Mouse (Mus musculus) activated CD4-positive, CD25-positive, alpha-beta regulatory T cell, adult 9 weeks (primary cell): ENCODE data around the gene Zfp358. TPM values are rescaled to one million over a fixed set of nuclear protein-coding genes. Genes with fewer than 3 reads are reported as not detected.

Experiments
- polyA plus RNA-seq: library from polyadenylated mRNA; unstranded; fragments of 100-300 nt; shearing (Covaris generic); gene quantifications from one replicate; pipeline ENCODE4 v1.2.1, GENCODE M21; 2017

Zfp358 gene
- polyA plus RNA-seq, result 3.2 TPM

DNA sequence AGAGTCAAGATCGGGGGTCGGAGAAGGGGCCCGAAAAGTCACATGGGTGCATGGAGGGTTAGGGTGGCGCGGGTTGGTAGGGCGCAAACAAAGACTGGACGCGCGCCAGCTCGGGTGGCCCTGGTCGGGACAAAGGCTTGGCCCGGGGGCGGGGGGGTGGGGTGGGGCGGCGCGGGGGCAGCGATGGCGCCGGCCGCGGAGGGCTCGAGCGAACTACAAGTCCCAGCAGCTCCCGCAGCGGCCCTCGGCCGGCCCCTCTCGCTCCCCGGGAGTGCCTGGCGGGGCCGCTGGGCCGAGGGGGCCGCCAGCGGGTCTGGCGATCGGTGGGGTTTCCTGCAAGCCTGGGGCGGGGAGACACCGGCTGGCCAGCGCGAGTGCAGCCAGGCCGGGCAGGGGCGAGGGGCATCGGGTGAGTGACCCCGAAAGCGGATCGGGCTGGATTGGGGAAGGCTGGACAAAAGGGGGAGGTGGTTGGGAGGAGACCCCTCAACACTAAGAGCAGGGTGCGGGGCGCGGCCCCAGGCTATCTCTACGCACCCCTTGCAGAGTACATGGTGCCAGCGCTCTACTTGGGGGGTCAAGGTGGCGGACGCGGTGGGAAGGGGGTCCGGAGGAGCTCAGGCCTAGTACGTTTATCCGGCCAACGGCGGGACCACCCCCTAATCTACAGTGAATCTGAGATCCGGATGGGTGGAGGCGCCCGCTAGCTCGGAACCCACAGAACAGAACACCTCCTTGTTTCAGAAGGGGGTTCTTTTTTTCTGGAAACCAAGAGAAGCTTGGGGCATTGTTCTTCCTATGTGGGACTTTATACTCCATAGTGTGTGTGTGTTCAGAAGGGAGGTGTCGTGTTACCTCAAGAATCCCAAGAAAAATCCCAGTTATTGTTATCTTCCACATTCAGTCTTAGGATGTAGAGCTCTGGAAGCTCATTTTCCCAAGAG lies at the start of gene Zfp358:
TSS of gene Zfp358 (plus strand) at position 238 of the 944 bp plus-strand sequence.

DNA sequence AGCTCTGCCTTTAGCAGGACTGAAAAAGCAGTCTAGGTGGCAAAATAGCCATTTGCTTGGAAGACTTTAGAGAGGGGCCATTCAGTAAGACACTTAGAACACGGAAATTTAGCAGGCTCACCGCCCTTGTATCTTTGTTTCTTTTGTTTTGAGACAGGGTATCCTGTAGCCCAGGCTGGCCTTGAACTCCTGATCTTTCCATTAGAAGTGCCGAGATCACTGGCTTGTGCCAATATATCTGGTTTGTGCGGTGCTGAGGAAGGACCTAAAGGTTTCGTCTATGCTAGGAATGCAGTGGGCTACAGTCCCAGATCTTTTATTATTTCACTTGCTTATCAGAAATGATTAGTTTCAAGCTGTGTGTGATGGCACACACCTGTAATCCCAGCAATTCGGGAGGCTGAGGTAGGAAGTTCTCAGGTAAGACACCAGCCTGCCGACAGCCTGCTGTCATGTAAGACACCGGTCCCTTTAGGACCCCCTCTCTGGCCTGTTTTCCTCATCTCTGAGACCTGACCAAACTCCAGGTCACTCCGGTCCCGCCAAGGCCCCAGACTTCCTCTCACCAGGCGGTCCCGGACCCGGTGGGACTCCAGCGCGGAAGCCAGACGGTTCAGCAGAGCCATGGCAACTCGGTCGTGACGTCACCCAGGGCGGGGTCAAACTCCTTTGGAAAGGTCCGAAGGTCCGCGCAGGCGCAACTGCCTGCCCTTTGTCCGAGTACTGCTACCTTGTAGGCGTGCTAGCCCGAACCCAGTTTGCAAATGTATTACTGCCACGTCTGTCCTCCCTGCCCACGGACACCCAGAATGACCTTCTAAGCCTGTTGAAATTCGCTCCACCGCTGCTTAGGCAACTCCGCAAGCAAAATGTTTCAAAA lies 25.7 kb upstream of the Zfp358 start, which contains the start of gene Pex11g:
TSS of gene Pex11g (minus strand) at position 675 of the 880 bp plus-strand sequence.

DNA sequence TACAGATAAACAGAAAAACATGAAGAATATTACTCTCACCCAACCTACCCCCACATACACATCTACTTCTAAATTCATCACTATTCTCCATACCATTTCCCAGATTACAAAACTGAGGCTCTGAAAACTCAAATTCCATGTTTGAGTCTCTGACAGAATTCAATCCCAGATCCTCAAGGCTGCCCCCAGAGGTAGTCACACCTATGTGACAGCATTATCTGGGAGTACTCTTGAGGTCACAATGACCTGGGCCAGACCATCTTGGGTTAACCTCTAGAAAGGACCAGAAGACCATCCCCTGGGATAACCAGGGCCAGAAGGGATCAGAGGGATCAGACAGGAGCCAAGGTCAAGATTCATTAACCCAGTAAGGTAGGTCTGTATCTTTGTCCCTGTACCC lies 22.4 kb upstream of the Zfp358 start, which contains the start of gene Tex45:
TSS of gene Tex45 (plus strand) at position 301 of the 400 bp plus-strand sequence.

DNA sequence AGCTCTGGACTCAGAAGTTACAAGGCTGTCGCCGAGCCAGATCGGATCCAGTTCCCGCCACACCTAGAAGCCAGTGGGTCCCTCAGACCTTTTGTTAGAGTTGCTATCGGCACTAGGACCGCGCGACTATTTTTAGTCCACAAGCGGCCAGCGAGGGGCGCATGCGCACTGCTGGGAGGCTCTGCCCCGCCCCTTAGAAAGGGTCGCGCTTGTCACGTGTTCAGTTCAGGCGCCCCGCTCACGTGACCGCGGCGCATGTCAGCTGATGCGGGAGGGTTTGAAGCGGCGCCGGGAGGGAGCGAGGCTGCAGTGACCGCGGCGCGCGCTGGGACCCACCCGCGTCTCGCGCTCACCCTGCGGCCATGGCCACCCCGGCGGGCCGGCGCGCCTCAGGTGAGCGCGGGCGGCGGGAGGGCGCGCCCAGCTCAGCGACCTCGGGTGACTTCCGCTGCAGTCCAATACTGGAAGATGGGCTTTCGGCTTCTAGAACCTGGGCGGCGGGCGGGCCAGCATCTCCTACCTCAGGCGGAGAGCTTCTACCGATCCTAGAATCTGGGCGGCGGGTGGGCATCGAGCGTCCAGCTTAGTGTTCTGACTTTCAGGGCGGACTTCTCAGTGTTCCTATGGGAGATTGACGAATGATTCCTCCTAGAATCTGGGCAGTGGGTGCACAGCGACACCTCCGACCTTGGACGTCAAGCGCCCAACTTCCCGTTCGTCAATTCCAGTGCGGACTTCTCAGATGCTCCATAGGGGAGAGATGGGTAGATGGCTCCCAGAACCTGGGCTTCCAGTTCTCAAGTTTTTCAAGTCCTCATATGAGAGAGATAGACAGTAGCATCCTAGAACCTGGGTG lies 7.5 kb downstream of the Zfp358 start, which contains the start of gene Mcoln1:
TSS of gene Mcoln1 (plus strand) at position 223 of the 856 bp plus-strand sequence.

DNA sequence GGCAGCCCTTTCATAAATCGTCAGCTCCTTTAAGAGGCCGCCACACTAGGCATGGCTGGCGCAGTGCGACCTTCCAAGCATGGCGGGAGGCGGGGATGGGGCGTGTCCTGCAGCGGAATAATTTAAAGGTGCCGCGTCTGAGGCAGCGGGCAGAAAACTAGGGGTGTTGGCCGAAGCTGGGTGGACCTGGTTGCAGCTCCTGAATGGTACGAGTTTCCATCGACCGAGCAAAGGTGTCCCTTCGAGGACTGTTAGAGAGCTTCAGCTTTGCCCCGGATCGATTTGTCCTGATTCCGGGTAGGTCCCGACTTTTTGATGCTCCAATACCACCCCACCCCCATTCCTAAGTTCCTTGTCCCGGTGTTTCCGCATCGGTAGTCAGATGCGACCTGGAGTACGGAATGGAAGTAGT lies 22.3 kb downstream of the Zfp358 start, which contains the start of gene Pnpla6:
TSS of gene Pnpla6 (plus strand) at position 125 of the 412 bp plus-strand sequence.

Other genes starting within 250 kb of the Zfp358 start
- 27.1 TPM for gene Insr, start 213.5 kb upstream of the Zfp358 start, polyA plus RNA-seq
- gene A430078G23Rik, start 139.7 kb upstream of the Zfp358 start, polyA plus RNA-seq, result 75.6 TPM
- 51.8 TPM for gene Arhgef18, start 100.1 kb upstream of the Zfp358 start, polyA plus RNA-seq
- gene Pex11g, start 25.5 kb upstream of the Zfp358 start, polyA plus RNA-seq, result 5.8 TPM
- not detected for gene Tex45, start 22.3 kb upstream of the Zfp358 start, polyA plus RNA-seq
- gene Mcoln1, start 7.3 kb downstream of the Zfp358 start, polyA plus RNA-seq, result 31.9 TPM
- gene Pnpla6, start 22.2 kb downstream of the Zfp358 start, polyA plus RNA-seq, result 65.1 TPM
- gene C330021F23Rik, start 74.9 kb downstream of the Zfp358 start, polyA plus RNA-seq, result not detected
- not detected for gene Camsap3, start 94.2 kb downstream of the Zfp358 start, polyA plus RNA-seq
- 119 TPM for gene Xab2, start 128.2 kb downstream of the Zfp358 start, polyA plus RNA-seq
- 134 TPM for gene Pet100, start 128.4 kb downstream of the Zfp358 start, polyA plus RNA-seq
- gene Pcp2, start 132.4 kb downstream of the Zfp358 start, polyA plus RNA-seq, result 0.40 TPM
- 238 TPM for gene Stxbp2, start 137.8 kb downstream of the Zfp358 start, polyA plus RNA-seq
- gene Retn, start 162.6 kb downstream of the Zfp358 start, polyA plus RNA-seq, result not detected
- gene Mcemp1, start 172.6 kb downstream of the Zfp358 start, polyA plus RNA-seq, result not detected
- gene Fcor, start 179.2 kb downstream of the Zfp358 start, polyA plus RNA-seq, result not detected
- gene Trappc5, start 183.2 kb downstream of the Zfp358 start, polyA plus RNA-seq, result 39.1 TPM
- 0.37 TPM for gene Fcer2a, start 201.0 kb downstream of the Zfp358 start, polyA plus RNA-seq
- not detected for gene Clec4g, start 227.5 kb downstream of the Zfp358 start, polyA plus RNA-seq